Mouse (Mus musculus) embryonic fibroblast, embryonic 13.5 days (primary cell): ENCODE data around the gene Plod2. TPM values are rescaled to one million over a fixed set of nuclear protein-coding genes. Genes with fewer than 3 reads are reported as not detected.
A peak's percentile ranks its signal among the peaks of the same experiment; 100 is the strongest.

ENCODE experiments used
- H3K27ac ChIP-seq: 2 replicates; pipeline ENCODE4 v1.5.1; 2012; ENCODE audit warnings: low read length, control low read depth, inconsistent platforms; ENCODE audit not compliant: insufficient read depth
- H3K4me1 ChIP-seq: 2 replicates; pipeline ENCODE4 v1.6.1; 2011; ENCODE audit warnings: low read length; ENCODE audit not compliant: control insufficient read depth, insufficient read depth
- H3K4me3 ChIP-seq: 2 replicates; pipeline ENCODE4 v1.5.1; 2011; ENCODE audit warnings: mild to moderate bottlenecking, control low read depth, low read length; ENCODE audit not compliant: insufficient read depth
- CTCF ChIP-seq: IDR thresholded peaks from 2 replicates; pipeline ENCODE4 v1.5.1; 2011; ENCODE audit warnings: mild to moderate bottlenecking, control low read depth, low read length, moderate library complexity, borderline replicate concordance; ENCODE audit not compliant: insufficient read depth
- POLR2A ChIP-seq: IDR thresholded peaks from 2 replicates; pipeline ENCODE4 v1.6.1; 2011; ENCODE audit warnings: low read depth, mild to moderate bottlenecking, control low read depth, low read length, moderate library complexity
- polyA plus RNA-seq: library from polyadenylated mRNA; stranded (reverse); fragments of >200 nt; gene quantifications from 2 replicates; pipeline ENCODE4 v1.2.4, GENCODE M21; 2011; ENCODE audit warnings: low read depth; ENCODE audit not compliant: missing spikeins, insufficient read length

Gene Plod2
- polyA plus RNA-seq, 1 experiment = 107 TPM

DNA sequence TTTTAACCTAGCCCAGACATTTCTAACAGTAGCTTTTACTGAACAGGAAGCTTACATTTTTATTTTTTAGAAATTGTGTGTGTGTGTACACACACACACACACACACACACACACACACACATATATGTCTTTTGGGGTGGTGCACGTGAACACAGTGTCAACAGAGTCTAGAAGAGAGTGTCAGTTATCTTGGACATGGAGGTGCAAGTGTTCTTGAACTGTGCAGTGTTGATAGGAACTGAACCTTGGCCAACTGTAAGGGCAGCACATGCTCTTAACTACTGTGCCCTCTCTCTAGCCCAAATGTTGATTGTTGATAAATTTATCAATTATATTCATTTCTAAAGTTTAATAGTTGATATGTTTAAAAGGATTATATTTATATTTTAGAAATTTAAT lies 78.1 kb downstream of the Plod2 start:
- Histone ChIP-seq H3K4me1 (peaks cover 6% of the 10 kb centered on the region), H3K4me3 (no peak overlapping the region), H3K27ac (no peak overlapping the region)
- TF ChIP-seq CTCF = no peak
- TF ChIP-seq POLR2A = no peak

- no peak for TF ChIP-seq POLR2A
- no peak for TF ChIP-seq CTCF
- peak overlapping the region; percentile 41; the same call in 1 of the 2 replicates for H3K27ac ChIP-seq
- H3K4me3 ChIP-seq = no peak overlapping the region
- peaks cover 6% of the 10 kb centered on the region for H3K4me1 ChIP-seq
These were observed 79.2 kb downstream of the Plod2 start for GRCm38 (mm10) chr9:92621246-92621645.

DNA sequence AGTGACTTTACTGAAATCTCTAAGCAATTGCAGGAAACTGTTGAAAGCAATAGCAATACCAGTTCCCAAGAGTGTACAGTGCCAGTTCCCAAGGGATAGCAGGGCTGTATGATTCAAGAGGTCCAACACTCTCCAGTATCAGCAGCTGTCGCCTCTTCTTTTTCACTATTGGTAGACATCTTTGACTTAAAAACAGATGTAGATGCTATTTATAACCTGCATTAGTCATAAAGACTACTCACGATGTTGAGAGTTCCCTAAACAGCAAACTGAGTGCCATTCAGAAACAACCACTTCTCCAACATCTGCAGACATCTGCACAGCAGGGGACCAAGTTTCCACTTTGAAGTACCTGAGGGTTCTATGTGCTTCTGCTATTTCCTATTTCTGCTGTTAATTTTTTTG lies 79.9 kb downstream of the Plod2 start:
- Histone ChIP-seq H3K27ac (peak overlapping the region; percentile 34; the same call in 1 of the 2 replicates), H3K4me1 (peaks cover 6% of the 10 kb centered on the region), H3K4me3 (no peak overlapping the region)
- TF ChIP-seq CTCF (no peak), POLR2A (no peak)

DNA sequence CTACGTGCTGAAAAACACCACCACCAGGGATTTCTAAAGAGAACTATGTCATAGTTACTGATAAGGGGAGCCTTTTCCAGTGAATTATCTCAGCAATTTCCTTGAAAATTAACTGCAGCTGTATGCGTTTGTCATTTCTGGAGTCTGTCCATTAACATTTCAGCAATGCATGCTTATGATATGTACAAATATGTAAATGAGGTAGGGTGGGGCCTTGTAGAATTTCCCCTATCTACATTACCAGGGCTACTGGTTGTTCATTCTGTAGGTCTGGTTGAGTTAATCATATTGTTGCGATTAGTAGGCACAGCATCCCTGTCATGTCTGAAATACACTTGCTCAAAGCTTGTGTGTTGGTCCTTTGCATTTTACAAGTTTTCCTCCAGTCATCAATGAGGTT lies 92.8 kb downstream of the Plod2 start:
- H3K27ac ChIP-seq = no peak overlapping the region
- H3K4me3 ChIP-seq = no peak overlapping the region
- H3K4me1 ChIP-seq = no peaks in the 10 kb centered on the region
- TF ChIP-seq POLR2A = no peak
- no peak for TF ChIP-seq CTCF

- TF ChIP-seq POLR2A (no peak), CTCF (no peak)
- H3K4me1 ChIP-seq = no peaks in the 10 kb centered on the region
- no peak overlapping the region for H3K4me3 ChIP-seq
- no peak overlapping the region for H3K27ac ChIP-seq
These were observed 97.3 kb downstream of the Plod2 start for GRCm38 (mm10) chr9:92639200-92639897.

DNA sequence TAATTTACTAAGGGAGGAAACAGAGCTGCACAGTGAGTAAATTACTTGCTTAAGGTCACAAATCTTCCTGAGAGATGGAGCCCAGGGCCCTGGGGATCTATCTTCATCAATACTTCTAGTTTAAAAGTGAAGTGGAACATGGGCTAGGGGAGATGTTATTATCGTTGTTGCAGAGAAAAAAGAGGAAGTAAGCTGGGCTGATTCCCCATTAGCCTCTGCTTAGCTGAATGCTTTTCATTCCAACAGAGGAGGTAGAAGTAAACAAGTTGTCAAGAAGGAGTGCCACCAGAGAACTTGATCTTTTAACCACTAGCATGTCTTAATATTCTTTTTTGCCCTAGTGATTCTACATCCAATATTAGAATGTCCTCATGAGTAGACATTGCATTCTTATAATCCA lies 99.7 kb downstream of the Plod2 start:
- Histone ChIP-seq H3K27ac (no peak overlapping the region), H3K4me3 (no peak overlapping the region), H3K4me1 (no peaks in the 10 kb centered on the region)
- TF ChIP-seq CTCF (no peak), POLR2A (no peak)

Other genes starting within 250 kb of the Plod2 start
- gene 1700057G04Rik, start 232.8 kb upstream of the Plod2 start, polyA plus RNA-seq = not detected in 2 replicates
- 1.5 and 2.0 TPM in 2 replicates for gene Plscr4, start 84.8 kb upstream of the Plod2 start, polyA plus RNA-seq